Mouse (Mus musculus) stomach, embryonic 14.5 days (tissue): ENCODE measurements around the gene Sorbs1. TPM values are rescaled to one million over a fixed set of nuclear protein-coding genes. Genes with fewer than 3 reads are reported as not detected.

Experiments
- ATAC-seq: fragments of 200-750 bp; cut with Nextera tagmentation; 2 replicates; pipeline ENCODE4 v1.8.0; 2017; ENCODE audit warnings: low read depth, moderate TSS enrichment; ENCODE audit not compliant: insufficient number of reproducible peaks, insufficient read depth, low FRiP score
- H3K27ac ChIP-seq: fragments of 300-500 bp; sonication (generic); 2 replicates; pipeline ENCODE4 v1.5.1; 2014; ENCODE audit warnings: mild to moderate bottlenecking, low read length, moderate library complexity, mixed read lengths
- H3K27me3 ChIP-seq: fragments of 300-500 bp; sonication (generic); 2 replicates; pipeline ENCODE4 v1.6.1; 2014; ENCODE audit warnings: low read length, control low read depth, mixed read lengths; ENCODE audit not compliant: control insufficient read depth, insufficient read depth
- H3K36me3 ChIP-seq: fragments of 300-500 bp; sonication (generic); 2 replicates; pipeline ENCODE4 v1.6.1; 2014; ENCODE audit warnings: mild to moderate bottlenecking, control low read depth, low read length, moderate library complexity, mixed read lengths; ENCODE audit not compliant: control insufficient read depth, insufficient read depth
- H3K4me1 ChIP-seq: fragments of 300-500 bp; sonication (generic); 2 replicates; pipeline ENCODE4 v1.6.1; 2014; ENCODE audit warnings: low read length, control low read depth, mixed read lengths; ENCODE audit not compliant: control insufficient read depth, insufficient read depth
- H3K4me2 ChIP-seq: fragments of 300-500 bp; sonication (generic); replicated peaks from 2 replicates; pipeline ENCODE4 v1.6.1; 2014; ENCODE audit warnings: low read depth, low read length, control low read depth
- H3K4me3 ChIP-seq: fragments of 300-500 bp; sonication (generic); 2 replicates; pipeline ENCODE4 v1.5.1; 2014; ENCODE audit warnings: low read depth, low read length, control low read depth
- H3K9ac ChIP-seq: fragments of 300-500 bp; sonication (generic); replicated peaks from 2 replicates; pipeline ENCODE4 v1.6.1; 2014; ENCODE audit warnings: low read depth, mild to moderate bottlenecking, control low read depth, low read length, moderate library complexity, mixed read lengths
- H3K9me3 ChIP-seq: fragments of 300-500 bp; sonication (generic); 2 replicates; pipeline ENCODE4 v1.6.1; 2016; ENCODE audit warnings: low read depth, low read length, control low read depth; ENCODE audit not compliant: control insufficient read depth
- WGBS: fragments of 180-500 bp; shearing (Covaris S2); extraction: QIAGEN DNeasy Blood & Tissue Kit; methylation state at CpG from one replicate; pipeline ENCODE4 v1.1.7; 2014; 5-methylcytosine and 5-hydroxymethylcytosine counted together
- polyA plus RNA-seq: library from polyadenylated mRNA; unstranded; fragments of >200 nt; fragmentation: Nextera tagmentation; extraction: Ambion mirVana; gene quantifications from 2 replicates; pipeline ENCODE4 v1.2.1, GENCODE M21; 2014

Sorbs1 gene
- polyA plus RNA-seq, 1 experiment from 2014 or later: 84.0 TPM

DNA sequence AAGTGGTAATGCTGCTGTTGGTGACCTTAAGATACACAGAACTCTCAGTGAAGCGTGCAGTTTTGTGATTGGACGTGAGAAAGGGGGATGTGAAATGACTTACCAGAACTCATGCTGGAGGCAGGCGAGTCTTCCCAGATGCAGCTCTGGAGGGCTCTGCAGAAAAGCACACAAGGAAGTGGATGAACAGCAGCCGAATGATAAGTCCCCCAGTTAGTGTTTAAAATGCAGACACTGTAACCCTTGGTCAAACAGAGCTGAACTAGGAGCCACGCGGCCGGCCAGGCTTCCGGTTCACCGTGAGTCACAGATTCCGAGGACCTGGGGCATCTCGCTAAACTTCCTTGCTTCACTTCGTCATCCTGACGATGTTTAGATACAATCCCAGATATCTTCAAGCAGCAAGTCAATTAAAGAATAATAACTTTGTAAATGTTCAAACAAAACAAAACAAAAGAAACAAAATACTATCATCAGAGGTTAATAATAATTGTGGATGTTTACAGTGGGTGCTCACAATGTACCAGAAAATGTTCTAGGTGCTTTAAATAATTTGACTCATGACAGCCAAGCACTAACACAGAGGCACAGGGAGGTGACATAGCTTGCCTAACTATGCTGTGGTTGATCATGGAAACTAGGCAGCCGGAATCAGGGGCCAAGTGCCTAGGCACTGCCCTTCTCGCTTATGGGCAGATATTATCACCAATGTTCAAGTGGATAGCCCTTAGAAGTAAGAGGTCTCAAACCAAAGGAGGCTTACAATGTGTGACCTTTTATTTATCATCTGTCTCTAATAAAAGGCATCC, 111.2 kb downstream of the Sorbs1 start:
- no peak for ATAC-seq
- Histone ChIP-seq H3K4me3 (no peak overlapping the region), H3K36me3 (no peaks in the 10 kb centered on the region), H3K4me2 (peak overlapping the region; percentile 2; the same call in 1 of the 2 replicates), H3K27me3 (no peaks in the 10 kb centered on the region), H3K27ac (no peak overlapping the region), H3K9me3 (no peaks in the 10 kb centered on the region), H3K9ac (no peak overlapping the region), H3K4me1 (peaks cover 26% of the 10 kb centered on the region; the same call in 1 of the 2 replicates)
- 23% methylated on average over 15 of the region's 15 CpGs for WGBS

DNA sequence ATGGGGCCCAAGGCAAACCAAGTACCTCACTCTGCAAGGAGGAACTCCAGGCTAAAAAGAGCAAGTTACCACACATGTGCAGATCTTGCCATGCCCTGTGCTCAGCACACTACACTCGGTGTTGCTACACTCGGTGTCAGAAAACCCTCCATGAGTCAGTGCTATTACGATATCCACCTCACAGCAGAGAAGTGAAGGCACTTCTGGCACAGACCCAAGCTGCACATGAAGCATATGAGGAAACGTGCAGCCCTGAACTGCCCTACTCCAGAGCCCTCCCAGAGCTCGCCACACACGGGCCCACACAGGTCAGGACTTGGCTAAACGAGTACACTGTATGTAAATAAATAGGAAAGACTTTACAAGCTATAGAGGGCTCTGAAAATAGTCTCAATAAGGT, 112.4 kb downstream of the Sorbs1 start:
- Histone ChIP-seq H3K9ac (no peak overlapping the region), H3K4me2 (no peak overlapping the region), H3K9me3 (no peaks in the 10 kb centered on the region), H3K4me3 (no peak overlapping the region), H3K36me3 (no peaks in the 10 kb centered on the region), H3K27ac (no peak overlapping the region), H3K27me3 (no peaks in the 10 kb centered on the region), H3K4me1 (peaks cover 26% of the 10 kb centered on the region; the same call in 1 of the 2 replicates)
- ATAC-seq: 0 out of 2 replicates have a peak, but pooled peaks have one; percentile 56
- WGBS: 35% methylated on average over 7 of the region's 7 CpGs

DNA sequence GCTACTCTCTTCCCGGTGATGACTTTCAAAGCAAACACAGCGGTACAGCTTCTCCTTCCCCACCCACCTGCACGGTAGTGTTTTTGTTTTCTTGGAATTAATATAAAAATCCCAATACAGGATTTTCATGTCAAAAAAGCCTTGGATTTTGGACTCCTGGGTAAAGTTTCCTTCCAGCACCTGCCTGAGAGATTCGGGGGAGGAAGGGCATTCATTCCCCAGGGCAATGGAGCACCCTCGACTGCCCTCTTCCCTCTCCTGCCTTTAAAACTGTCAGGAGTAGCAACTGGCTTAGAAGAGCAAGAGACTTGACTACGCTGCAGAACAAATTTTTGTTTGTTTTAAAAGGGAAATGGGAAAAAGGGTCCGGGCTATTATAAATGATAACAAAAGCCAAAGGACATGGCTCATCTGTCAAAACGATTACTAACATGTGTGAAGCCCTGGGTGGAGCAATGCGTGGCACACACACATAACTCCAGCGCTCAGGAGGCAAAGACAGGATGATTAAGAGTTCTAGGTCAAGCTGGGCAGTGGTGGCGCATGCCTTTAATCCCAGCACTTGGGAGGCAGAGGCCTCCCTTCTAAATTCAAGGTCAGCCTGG, 113.1 kb downstream of the Sorbs1 start:
- no peak overlapping the region for H3K4me2 ChIP-seq
- no peaks in the 10 kb centered on the region for H3K36me3 ChIP-seq
- WGBS: 46% methylated on average over 11 of the region's 11 CpGs
- H3K4me1 ChIP-seq: peaks cover 21% of the 10 kb centered on the region; the same call in 1 of the 2 replicates
- no peak overlapping the region for H3K4me3 ChIP-seq
- no peaks in the 10 kb centered on the region for H3K27me3 ChIP-seq
- ATAC-seq: no peak
- H3K27ac ChIP-seq: no peak overlapping the region
- H3K9me3 ChIP-seq: no peaks in the 10 kb centered on the region
- no peak overlapping the region for H3K9ac ChIP-seq

DNA sequence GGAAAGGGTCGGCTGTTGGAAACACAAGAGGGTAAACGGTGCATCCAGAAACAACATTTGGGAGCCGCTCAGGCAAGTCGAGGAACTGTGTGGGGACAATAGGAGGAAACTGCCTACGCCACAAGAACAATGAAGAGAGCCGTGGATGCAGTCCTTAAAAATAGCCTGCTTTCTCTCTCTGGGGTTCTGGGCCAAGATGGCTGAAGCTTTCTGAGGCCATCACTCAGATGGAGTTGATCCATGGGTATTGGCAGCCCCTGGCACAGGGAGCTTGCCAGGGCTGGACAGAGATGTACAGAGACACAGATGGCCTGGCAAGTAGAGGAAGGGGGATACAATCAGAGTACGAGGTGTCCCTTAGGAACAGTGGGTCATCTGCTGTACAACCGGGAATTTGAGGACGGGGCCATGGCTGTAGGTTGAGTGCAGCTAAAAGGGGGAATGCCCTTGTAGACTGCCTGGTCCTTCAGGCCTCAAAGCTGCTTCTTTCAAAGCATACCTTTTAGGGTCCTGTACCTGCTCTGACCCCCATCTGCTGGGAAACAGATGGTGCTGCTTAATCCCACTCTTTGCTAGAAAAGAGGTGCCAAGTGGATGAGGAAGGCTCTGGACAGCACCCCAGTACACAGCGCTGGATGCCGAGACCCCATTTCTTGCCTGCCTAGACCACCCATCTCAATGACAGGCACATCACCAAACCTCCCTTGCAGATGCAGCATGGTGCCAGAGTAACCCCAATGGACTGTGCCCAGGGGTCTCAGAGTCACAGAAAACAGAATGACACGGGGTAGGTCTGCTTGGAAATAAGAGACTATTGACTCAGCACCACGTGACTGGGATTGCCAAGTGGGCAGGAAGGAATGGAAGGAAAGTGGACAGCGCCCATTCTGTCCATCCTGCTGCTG, 117.6 kb downstream of the Sorbs1 start:
- WGBS: 78% methylated on average over 14 of the region's 14 CpGs
- no peak for ATAC-seq
- H3K4me2 ChIP-seq: no peak overlapping the region

DNA sequence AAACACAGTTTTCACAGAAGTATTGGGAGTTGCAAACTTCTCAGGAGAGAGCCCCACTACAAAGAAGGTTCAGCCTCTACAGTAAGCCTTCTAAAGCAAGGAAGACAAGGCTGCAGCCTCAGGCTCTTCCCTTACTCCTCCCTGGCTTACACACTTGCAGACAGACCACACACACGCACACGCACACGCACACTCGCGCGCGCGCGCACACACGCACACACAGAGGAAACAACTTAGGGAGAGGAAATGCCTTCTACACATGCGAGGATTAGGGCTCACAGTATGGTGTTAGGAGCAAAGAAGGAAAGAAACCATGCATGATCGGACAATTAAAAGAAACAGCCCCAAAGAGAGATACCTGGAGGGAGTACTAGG, 118.3 kb downstream of the Sorbs1 start:
- Histone ChIP-seq H3K9me3 (no peaks in the 10 kb centered on the region), H3K36me3 (no peaks in the 10 kb centered on the region), H3K9ac (no peak overlapping the region), H3K4me2 (no peak overlapping the region), H3K4me3 (no peak overlapping the region), H3K4me1 (peaks cover 6% of the 10 kb centered on the region; the same call in 1 of the 2 replicates), H3K27ac (peak overlapping the region; percentile 77; the same call in 1 of the 2 replicates), H3K27me3 (no peaks in the 10 kb centered on the region)
- ATAC-seq: no peak
- 86% methylated on average over 12 of the region's 12 CpGs for WGBS

More for the DNA sequence above, 117.6 kb downstream of the Sorbs1 start:
- no peaks in the 10 kb centered on the region for H3K36me3 ChIP-seq
- peak overlapping the region; percentile 77; the same call in 1 of the 2 replicates for H3K27ac ChIP-seq
- H3K4me3 ChIP-seq: no peak overlapping the region
- peaks cover 9% of the 10 kb centered on the region; the same call in 1 of the 2 replicates for H3K4me1 ChIP-seq
- no peaks in the 10 kb centered on the region for H3K27me3 ChIP-seq
- H3K9ac ChIP-seq: no peak overlapping the region
- H3K9me3 ChIP-seq: no peaks in the 10 kb centered on the region

DNA sequence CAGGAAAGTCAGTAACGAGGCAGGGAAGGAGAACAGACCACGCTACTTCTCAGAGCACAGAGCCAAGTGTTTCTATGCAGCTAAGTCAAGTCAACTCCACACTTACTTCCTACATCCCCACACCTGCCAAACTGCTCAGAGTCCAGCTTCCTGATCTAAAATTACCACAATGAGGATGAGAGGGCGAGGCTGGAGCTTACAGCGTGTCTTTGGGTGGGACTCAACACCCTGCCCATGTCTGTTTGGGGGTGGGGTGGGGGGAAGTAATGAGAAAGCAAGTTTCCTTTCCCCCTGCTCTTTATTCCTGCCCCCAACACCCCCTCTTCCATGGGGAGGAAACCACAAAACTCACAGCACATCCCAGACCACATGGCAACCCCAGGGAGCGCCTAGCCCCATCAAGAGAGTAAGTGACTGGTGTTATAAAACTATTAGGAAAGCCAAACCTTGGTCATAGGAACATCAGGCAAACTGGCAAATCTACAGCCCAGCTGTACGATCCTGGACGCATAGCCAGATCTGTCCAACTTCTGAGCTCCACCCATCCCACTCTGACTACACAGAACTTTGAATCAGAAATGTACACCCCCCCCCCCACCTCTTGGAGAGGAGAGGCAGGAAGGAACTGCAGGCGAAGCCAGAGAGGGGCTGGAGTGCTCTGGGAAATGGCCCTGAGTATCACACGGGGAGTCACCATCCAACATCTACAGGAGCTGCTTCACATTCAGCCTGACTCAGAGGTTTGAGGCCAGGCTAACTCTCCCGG, 118.8 kb downstream of the Sorbs1 start:
- Histone ChIP-seq H3K4me1 (peaks cover 6% of the 10 kb centered on the region; the same call in 1 of the 2 replicates), H3K4me2 (no peak overlapping the region), H3K4me3 (no peak overlapping the region), H3K36me3 (no peaks in the 10 kb centered on the region), H3K27ac (peak overlapping the region; percentile 77), H3K27me3 (no peaks in the 10 kb centered on the region), H3K9ac (no peak overlapping the region), H3K9me3 (no peaks in the 10 kb centered on the region)
- 0 out of 2 replicates have a peak, but pooled peaks have one; percentile 23 for ATAC-seq
- WGBS: 56% methylated on average over 10 of the region's 10 CpGs

DNA sequence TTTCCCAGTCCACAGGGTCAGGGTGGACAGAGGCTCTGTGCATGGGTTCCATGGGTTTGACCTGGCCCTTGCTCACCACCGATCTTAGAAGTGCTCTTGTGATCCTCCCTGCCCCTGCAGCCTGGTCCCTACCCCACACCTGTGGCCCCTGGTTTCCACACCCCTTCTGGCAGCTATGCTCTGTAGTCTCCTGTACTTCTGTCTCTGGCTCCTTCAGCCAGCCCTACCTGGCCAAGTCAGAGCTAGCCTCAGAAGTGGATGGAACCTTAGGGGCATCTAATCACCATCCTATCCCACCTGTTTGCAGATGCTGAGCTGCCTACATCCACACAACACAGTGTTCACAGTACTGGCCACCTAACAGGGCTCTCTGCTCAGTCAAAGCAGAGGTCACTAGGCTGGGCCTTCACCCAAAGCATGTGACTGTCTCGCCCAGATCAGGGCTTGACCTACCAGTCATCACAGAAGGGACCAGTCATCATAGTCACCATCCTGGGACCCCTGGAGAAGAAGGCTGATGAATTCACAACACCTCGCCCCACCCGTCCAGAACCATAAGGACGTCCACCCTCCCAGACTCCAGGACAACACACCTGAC, 120.7 kb downstream of the Sorbs1 start:
- peaks cover 6% of the 10 kb centered on the region; the same call in 1 of the 2 replicates for H3K4me1 ChIP-seq
- 85% methylated on average over 5 of the region's 5 CpGs for WGBS
- H3K9me3 ChIP-seq: no peaks in the 10 kb centered on the region
- no peaks in the 10 kb centered on the region for H3K36me3 ChIP-seq
- H3K9ac ChIP-seq: no peak overlapping the region
- no peak overlapping the region for H3K27ac ChIP-seq
- no peaks in the 10 kb centered on the region for H3K27me3 ChIP-seq
- ATAC-seq: no peak
- H3K4me3 ChIP-seq: no peak overlapping the region
- no peak overlapping the region for H3K4me2 ChIP-seq
